Mouse (Mus musculus) erythroblast, adult 5-6 weeks (primary cell): Measurements from ENCODE around the gene Elovl7. TPM values are rescaled to one million over a fixed set of nuclear protein-coding genes. Genes with fewer than 3 reads are reported as not detected.

Source experiments
- ATAC-seq: replicated peaks from 2 replicates; pipeline ENCODE4 v1.8.0; 2016; ENCODE audit warnings: moderate number of reproducible peaks, mild to moderate bottlenecking, moderate TSS enrichment, inconsistent platforms; ENCODE audit not compliant: poor library complexity, low FRiP score, severe bottlenecking
- total RNA-seq, 2 experiments: library from RNA; stranded (forward) in 1 of 2; stranded (reverse) in 1 of 2; fragments of 150-400 nt in 1 of 2; fragments of 200-764, 138-1000 nt in 1 of 2; gene quantifications; 2 replicates each; pipeline versions ENCODE4 v1.2.3 to v1.2.4; 2015 to 2017; ENCODE audit warnings: low replicate concordance in 2 of 2

Gene Elovl7
- total RNA-seq, 2 experiments from 2014 or later: 4.0 TPM; not detected in 1

DNA sequence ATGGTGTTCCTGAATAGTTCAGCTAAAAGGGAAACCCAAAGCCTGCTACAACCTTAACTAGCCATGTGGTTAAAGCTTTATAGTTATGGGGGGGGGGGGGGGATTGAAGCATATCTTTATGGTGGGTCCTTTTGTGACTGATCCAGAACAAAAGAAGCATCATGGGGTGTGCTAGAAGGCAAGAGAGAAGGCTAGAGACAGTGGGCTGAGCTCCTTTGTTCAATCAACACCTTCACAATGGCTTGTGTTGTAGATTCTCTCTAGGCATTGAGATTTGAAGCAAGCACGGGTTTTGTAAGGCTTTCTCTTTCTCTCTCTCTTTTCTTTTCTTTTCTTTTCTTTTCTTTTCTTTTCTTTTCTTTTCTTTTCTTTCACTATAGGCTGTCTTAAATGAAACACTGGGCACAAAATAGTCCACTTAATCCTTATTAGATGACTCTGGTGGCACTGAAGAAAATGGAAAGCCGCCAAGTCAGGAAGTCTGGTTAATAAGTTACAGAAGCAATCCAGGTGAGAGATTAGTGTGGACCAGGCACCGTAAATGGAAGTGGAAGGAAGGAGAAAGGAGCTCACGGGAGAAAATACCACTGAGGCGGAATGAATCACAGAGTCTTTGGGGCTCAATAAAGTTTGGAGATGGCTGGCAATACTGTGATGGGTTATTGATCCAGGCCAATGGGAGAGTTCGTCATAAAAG, 15.6 kb downstream of the Elovl7 start:
- ATAC-seq: no peak

DNA sequence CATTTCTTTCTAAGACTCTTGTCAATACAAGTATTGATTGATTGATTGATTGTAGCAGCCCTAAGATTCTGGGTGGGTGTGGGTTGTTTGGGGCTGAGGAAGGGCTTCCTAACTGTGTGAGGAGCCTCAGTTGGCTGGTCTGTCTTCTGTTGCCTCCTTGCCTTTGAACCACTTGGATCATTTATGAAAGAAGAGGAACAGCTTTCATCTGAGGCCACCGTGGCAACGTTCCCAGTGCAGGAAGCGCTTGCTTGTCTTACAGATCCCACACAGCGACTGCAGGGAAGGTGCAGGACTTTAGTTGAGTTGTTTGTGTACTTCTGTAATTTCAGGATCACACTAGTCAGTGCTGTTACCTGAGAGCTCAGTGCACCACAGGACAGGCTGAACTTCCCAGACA, 25.8 kb downstream of the Elovl7 start:
- ATAC-seq: no peak

DNA sequence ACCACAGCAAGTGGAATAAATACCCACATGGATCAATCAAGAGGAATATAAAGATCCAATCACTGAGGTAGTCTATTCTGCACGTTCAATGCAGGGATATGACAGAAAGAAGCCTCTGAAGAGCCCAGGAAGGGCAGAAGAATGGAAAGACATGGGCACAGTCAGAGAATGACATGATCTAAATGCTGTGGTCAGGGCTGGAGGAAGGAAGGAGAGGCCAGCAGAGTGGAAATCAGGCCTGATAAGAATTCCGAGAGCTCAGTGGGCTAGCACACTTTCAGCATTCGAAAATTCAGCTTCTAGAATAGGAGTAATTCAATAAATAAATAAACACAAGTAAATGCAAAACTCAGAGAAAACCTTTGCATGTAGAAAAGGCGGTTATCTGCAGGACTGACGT, 27.5 kb downstream of the Elovl7 start:
- no peak for ATAC-seq

DNA sequence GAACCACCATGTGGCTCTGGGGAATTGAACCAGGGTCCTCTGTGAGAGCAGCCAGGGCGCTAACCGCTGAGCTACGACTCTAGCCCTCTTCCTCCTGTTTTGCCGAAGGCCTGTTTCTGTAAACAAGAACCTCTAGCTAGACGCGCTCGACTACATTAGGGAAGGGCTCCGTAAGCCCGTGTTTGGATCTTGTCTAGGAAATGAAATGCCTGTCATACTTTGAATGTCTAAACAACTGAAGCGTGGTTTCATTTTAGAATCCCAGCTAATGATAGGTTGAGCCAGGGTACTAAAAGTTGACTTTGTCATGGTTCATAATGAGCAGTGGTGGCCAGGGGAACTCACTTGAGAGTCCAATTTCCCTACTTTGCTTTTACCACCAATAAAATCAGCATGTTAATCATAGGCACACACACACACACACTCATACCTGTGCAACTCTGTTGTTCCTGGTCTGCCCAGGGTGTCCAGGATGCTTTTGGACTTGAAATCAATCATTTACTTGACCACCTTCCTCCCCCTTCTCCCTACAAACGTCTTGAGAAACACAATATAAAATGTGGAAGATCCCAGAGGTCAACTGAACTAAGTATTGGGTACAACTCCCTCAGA, 31.0 kb downstream of the Elovl7 start:
- no peak for ATAC-seq

DNA sequence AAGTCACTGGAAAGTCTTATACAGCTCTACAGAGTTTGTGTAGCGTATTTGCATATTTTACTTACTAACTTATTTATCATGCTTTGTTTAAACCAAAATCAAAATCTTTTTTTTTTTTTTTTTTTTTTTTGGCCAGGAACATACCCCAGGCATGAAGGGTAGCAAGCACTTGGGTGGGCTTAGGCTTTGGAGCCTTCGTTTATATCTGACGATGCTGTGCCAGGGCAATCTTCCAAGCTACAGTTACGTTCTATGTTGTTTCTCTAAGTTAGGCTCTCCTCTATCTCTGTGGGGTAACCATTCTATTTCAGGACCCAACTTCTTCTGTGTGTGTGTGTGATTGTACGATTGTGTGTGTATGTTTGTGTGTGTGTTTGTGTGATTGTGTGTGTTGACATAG, 36.9 kb downstream of the Elovl7 start:
- no peak for ATAC-seq

DNA sequence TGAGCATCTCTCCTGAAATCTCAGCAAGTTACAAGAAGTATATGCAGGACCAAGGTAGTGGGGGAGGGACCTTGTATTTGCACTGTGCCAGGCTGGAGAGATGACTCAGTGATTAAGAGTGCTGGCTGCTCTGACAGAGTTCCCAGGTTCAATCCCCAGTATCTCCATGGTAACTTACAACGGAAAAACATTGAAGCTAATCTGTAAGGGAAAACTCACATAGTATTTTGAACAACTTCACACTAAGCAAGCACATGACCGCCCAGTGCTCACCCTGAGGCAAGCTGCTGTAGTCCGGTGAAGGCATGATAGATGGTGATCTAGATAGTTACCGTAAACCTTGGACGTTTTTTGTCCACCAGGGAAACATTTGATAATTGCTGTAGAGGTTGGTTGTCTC, 39.8 kb downstream of the Elovl7 start:
- ATAC-seq: no peak

DNA sequence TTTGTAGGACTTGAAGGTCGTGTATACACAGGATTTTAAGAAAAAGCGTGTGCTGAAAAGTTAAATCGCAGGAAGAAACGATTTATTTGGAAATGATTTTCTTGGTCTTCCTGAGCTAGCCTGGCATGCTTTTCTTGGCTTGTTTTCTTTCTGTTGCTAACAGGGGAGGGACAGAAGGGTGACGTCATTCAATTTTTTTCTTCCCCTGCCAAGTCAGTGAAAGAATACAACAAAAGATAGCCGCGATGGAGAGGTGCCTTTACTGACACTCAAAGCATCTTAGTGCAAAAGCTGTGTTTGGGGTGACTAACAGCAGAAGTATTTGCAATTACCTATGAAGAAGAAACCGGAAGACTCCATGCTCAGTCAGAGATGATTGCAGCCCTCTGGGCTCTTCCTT, 48.8 kb downstream of the Elovl7 start:
- no peak for ATAC-seq

DNA sequence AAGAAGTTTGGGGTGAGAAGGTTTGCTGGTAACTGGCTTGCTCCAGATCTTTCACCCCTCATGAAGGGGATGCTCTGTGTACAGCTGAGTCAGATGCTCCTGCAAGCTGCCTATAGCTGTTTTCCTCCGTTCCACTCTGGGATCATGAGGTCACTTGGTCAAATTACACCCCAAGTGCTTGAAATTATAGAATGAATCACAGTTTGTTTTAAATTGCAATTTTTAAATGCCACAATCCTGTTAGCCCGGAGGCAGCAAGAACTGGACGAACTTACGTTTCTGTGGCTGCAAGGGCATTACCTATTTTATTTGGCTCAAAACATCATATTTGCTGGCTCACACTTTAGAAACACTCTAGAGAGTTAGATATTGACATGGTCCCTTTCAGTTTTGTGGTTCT, 51.2 kb downstream of the Elovl7 start:
- no peak for ATAC-seq

DNA sequence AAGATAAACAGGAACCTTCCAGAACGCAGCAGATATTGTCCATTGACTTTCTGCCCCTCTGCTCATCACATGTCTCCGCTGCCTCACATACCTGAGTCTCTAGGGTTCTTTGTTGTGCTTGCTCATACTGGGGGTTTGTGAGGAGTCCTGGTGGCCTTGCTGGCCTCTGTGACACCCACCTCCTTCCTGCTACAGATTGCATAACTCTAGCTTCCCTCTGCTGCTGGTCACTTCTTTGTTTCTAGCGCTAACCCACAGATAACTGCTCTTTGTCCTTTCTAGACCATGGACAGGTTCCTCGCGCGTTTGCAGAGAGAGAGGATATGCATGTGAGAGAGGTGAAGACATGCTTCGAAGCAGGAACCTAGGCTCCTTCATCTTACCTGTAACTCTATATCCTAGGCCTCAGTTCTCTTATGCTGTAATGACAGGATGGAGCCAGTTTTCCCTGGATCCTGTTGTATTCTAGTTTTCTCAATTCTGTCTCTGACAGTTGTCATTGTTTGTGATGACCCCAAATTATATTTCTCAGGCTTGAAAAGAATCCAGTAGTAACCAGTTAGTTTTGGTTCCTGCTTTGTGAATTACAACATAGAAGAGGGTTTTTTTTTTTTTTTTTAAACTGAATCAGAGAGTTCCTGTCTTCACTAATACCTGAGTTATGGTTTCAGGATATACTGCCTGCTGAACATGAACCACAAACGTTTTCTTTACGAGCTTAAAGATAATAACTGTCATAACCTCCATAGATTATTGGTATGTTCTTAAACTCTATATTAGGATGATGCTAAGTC, 53.8 kb downstream of the Elovl7 start:
- ATAC-seq: no peak

DNA sequence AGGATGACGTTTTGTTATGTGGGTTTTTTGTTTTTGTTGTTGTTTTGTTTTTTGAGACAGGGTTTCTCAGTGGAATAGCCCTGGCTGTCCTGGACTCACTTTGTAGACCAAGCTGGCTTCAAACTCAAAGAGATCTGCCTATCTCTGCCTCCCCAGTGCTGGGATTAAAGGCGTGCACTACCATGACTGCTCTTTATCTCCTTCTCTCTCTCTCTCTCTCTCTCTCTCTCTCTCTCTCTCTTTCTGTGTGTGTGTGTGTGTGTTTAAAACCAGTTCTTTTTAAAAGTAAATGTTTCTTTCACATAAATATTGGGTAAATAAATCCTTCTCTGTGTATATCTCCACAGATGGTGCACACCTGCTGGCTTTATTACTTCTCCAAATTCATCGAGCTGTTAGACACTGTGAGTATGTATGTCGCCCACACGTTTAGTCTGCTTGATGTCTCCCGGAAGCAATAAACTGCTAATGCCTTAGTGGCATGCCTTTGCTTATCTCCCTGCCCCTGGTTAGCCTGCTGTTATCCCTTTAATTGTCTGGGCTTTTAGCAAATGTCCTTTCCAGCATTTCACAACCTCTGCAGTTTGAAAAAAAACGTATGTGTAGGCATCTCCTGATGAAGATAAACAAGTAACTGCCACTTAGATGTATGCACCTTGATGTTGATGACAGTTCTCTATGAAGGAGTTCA, 57.4 kb downstream of the Elovl7 start:
- ATAC-seq: no peak

DNA sequence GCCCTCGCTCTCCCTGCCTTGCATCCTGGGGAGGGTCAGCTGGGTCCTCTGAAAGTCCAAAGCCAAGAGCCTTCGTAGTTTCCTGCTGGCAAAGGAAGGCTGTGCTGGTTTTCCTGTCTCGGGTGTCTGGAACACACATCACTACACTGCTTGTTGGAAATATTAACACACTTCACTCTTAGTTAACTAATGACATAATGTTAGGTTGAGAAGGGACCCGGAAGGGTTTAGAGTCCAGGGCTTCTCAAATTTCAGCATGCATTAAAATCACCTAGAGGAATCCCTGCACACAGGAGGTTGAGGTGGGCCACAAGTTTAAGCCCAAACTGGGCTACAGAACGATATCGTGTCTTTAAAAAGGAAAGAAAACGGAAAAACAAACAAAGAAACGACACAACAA, 58.1 kb downstream of the Elovl7 start:
- ATAC-seq: no peak

DNA sequence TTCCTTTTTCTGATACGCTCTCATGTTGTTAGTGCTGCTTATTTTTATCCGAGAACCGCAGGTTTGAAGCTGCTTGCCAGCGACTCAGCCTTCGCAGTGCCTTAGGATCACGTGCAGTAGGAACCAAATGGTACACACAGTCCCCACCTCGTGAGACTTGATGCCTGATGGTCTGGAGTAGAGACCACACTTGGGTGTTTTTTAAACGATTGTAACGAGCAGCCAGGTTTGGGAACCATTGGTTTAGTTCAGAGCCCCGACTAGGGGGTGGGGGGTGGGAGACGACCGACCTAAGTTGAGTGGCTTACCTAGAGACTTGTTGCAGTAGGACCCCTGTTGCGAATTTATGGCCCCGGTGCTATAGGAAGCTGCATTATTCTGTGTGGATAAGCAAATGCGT, 58.8 kb downstream of the Elovl7 start:
- ATAC-seq: no peak

DNA sequence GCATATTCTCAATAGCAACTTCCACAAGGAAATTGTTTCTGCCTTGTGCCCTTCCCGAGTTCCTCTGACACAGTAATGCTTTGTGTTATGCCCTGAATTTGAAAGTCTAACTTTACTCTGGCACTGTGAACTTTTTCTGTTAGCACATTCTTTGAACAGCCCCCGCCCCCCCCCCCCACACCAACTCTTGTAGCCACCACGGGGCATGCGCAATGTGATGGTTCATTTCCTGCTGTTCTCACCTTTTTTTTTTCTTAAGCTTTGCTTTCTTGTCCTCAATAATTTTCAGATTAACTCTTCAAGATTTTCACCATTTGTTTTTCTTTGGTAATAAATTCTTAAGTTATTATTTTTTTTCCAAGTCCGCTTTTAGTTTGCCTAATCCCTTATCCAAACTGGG, 59.3 kb downstream of the Elovl7 start:
- ATAC-seq: no peak

DNA sequence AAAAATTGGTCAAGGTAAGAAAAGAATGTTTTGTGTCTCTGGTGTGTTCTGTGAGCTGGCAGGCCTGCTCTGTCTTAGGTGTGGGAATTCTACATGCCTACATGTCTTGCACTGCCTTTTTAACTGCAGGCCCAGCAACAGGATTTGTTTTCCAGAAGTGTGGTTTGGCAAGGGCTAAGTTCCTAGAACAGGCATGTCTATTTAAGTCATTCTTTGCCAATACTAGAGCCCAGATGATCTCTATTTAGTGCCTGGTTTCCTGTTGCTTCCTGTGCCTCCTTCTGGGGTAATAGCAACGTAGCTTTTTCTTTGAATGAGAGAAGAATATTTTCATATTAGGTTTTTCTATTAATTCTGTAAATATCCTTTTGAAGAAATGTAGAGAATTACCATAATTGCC, 62.4 kb downstream of the Elovl7 start:
- ATAC-seq: no peak

DNA sequence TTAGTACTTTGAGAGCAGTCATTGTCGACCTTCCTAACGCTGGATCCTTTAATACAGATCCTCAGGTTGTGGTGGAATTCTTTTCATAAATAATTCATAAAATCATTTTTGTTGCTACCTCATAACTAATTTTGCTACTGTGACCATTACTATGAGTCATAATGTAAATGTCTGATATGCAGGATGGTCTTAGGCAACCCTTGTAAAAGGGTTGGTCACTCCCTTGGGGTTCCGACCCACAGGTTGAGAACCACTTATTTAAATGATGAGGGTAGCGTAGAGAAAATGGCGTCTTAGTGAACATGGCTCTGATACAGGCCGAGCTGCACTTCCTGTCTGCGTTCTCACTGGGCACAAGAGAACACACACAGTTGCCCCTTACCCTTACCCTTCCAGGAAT, 63.1 kb downstream of the Elovl7 start:
- ATAC-seq: no peak

DNA sequence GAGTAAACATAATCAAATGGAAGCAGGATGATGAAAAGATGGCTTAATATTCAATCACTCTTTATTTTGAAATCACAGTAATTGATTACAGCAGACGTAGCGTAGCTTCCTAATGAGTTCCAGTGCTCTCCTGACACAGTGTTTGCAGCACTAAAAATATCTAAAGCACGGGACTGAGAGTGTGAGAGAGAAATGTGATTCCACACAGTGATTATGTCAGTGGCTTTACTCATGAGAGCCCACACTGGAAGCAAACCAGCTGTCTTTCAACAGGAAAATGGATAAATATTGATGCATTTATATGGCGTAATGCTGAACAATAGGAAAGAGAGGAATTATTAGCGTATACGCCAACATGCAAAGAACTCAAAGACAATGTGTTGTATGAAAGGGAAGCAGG, 64.4 kb downstream of the Elovl7 start:
- no peak for ATAC-seq

DNA sequence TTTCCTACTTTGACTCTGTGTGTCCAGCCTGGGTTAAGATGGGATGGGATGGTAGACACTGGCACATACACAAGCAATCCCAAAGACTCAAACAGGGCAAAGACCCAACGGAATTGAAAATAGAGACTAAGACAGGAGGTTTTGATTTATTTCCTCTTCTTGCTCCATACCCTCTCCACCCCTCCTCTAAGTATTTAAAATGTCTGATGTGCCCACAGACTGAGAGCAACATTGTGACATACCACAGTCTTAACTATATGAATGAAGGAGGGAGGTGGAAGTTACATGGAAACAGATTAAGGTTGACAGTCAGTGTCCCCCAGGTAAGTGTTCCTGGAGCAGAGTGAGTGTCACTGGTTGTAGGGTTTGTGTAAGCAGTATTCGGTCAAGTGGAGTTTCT, 70.1 kb downstream of the Elovl7 start:
- ATAC-seq: no peak

DNA sequence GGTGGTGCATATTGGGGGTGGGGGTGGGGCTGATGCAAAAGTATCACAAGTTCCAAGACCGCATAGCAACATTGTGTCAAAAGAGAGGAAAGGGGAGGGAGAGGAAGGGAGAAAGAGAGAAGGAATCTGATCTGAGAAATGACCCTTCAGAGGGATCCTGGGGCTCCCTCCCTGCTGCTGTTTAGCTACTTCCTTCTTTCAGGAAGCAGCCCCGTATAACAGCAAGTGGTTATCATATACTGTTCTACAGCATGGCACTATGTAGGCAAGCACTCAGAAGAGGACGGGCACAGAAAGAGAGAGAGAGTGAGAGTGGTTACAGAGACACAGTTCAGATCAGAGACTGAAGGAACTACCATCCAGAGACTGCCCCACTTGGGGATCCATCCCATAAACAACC, 73.7 kb downstream of the Elovl7 start:
- no peak for ATAC-seq

DNA sequence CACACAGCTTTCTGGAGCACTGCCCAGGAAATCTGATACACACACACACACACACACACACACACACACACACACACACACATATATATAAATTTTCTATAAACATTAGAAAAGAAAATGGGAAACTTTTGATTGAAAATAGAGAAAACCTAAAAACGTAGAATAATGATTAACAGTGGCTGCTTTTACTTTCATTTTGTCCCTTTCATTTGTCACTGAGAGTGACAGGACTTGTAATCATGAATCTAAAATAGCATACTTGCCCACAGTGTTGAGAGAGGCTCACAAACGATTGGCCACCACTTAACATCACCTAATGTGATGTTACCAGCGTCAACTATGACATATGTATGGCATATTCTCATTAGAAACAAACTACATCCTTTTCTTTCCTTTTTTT, 75.2 kb downstream of the Elovl7 start:
- no peak for ATAC-seq

DNA sequence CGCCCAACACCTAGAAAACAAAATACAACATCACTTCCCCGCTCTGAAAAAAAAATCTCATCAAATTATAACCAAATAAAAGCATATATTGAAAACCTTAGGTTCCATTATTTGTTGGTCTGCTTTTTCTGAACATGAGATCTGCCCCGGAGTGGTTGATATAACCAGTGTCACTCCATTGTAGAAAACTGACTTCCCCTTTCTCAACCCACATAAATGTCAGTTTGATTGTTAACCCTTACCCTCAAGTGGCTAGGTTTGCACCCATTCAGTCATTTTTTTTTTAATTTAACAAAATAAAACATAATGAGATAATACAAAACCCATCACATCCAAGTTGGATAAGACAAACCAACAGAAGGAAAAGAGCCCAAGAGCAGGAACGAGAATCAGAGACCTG, 76.1 kb downstream of the Elovl7 start:
- no peak for ATAC-seq
